Mouse (Mus musculus): Measurements from ENCODE around the gene Iars2.

Gene Iars2

DNA sequence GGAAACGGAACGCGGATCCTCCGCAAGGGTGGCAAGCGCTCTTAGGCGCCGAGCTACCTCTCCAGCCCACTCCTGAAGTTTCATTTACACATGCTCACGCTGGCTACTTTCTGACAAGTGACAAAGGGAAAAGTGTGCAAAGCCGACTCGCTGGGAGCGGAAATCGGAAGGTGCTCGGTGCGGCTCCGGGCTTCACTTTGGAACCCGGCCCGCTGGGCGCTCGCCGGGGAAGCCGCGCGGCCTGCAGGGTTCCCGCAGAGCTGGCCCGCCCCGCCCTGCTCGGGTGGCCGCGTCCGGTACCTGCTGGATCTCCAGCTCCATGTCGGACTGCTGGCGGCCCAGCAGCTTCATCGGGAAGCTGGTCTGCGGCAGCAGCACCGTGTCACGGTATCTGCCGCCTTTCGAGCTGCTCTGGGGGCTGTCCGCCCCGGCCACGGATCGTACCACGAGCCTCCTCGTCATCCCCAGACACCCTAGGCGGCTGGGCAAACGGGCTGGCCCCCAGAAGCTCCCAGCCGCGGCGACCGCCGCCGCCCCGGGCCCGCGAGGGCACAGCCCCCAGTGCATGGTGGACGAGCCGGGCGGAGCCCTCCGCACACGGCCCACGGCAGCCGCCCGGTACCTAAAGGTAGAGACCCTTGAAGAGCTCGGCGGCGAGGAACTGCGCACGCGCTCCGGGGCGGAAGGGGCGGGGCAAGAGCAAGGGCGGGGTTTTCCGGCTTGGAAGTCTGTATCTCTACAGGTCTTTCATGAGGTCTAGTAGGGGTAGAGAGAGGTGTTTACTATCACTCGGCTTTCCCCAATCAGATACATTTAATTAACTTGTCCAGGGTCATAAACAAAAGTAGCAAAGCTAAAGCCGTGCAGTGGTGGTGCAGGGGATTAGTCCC is at the start of gene Iars2:
Gene Iars2 (minus strand): TSS at position 676 of the 890 bp plus-strand sequence.
- in situ Hi-C loops (cut with MboI, MseI) = loop anchor here (10.0 kb wide), 1 partner anchor 124 kb away; the partner anchor contains the start of gene Rab3gap2

DNA sequence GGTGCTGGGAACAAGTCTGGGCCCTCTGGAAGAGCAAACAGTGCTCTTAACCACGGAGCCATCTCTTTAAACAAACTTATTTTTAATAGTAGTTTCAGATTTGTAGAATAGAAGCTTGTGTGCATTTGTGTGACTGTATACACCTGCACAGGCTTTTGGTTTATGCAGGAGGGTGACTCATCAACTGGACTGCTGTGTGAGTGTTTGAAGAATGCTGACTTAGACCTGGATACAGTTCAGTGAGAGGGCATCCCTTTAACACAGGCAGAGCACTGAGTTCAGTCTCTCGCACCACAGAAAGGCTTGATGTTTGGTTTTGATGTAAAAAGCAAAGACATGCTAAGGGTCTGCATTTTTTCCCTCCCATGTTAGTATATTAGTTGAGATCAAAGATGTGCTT is 48.2 kb upstream of the Iars2 start:
- in situ Hi-C loops (cut with MboI, MseI) = loop anchor here (5.0 kb wide), 1 partner anchor 35 kb away; no protein-coding TSS in a partner anchor

DNA sequence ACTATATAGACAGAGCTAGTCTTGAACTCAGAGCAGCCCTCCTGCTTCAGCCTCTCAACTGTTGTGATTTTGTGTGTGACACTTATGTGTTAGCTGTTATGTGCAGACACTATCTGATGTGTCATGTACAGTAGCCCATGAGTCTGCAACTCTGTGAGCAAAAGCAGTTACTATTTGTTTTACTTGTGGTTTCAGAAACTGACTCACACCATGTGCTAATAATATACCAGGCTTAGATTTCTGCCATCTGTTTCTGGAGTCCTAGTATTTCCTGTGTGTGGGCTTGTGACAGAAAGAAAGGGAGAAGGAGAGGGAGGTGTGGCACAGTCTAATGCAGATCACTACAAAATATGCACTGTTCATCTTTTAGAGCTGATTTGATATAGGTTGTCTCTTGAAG is 47.2 kb upstream of the Iars2 start:
- in situ Hi-C loops (cut with MboI, MseI) = loop anchor here (5.0 kb wide), 1 partner anchor 36 kb away; no protein-coding TSS in a partner anchor

DNA sequence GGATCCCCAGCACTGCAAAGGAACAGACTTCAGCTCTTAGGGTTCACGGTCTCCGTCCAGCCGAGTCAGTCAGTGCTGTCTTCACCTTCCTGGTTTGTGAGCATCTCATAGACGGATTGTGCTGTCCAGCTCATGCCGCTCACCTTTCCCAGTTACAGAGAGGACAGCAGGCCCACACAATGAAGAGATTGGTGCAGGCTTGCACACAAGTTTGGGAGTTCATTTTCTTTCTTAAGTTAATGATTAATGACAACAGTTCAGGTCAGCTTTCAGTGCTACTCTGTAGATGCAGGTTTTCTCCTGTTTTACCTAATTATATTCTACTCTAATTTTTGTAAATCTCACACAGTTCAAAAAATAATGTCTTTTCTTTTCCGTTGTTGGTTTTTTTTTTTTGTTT is 40.8 kb upstream of the Iars2 start:
- in situ Hi-C loops (cut with MboI, MseI) = no loop called here

DNA sequence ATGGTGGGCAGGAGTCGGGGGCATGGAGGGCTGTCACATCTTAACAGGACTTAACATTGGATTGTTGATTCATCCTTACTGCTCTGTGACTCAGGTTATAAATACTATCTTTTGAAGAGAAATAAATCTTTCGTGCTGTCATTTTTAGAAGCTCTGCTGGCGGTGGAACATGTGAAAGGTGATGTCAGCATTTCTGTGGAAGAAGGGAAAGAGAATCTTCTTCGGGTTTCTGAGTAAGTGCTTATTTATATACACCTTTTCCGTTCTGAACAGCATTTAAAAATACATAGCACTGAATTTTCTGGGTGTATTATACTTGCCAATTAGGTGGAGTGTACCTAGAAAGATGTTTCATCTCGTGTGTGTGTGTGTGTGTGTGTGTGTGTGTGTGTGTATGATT is 38.2 kb upstream of the Iars2 start:
- in situ Hi-C loops (cut with MboI, MseI) = no loop called here

DNA sequence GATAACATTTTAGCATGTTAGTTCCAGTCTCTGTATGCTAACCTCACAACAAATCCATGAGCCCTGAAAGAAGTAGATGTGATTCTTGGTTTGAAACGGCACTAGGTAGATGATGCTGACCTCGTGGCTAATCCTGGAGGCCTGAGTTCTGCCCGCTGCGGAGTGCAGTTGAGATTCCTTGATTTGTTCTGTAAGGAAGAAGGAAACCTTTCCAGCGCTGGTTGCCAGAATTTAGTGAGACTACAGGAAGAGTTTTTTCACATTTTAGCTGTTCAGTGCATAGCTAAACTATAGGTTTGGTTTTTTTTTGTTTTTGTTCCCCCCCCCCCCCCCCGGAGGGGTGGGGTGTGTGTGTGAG is 35.0 kb upstream of the Iars2 start:
- in situ Hi-C loops (cut with MboI, MseI) = no loop called here

DNA sequence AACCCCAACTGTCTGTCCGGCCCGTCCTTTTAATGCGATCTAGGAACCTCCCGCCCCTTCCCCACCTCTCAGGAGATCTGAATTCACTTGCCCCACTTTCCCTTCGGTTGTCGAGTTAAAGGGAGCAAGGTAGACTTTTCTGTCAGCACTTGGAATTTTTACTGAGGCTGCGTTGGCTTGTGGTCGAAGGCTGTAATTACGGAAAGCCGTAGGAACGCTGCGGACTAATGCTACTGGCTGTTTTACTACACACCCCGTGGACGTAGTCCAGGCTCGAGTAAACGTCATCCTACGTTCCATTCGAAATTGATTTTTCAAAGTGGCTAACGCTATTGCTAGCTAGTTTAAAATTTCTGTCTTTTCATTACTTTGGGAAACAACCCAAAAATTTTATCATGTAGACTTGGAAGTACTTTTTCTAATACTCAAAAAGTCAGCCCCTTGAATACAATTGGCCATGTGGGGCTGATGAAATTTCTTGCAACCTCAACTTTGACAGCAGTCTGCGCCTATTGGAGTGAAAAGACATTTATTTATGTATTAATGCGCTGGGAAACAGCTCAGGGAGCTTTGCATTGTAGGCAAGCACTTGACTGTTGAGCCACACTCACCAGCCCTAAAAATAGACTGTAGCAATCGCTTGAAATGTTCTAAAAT is 34.5 kb upstream of the Iars2 start:
- in situ Hi-C loops (cut with MboI, MseI) = no loop called here

DNA sequence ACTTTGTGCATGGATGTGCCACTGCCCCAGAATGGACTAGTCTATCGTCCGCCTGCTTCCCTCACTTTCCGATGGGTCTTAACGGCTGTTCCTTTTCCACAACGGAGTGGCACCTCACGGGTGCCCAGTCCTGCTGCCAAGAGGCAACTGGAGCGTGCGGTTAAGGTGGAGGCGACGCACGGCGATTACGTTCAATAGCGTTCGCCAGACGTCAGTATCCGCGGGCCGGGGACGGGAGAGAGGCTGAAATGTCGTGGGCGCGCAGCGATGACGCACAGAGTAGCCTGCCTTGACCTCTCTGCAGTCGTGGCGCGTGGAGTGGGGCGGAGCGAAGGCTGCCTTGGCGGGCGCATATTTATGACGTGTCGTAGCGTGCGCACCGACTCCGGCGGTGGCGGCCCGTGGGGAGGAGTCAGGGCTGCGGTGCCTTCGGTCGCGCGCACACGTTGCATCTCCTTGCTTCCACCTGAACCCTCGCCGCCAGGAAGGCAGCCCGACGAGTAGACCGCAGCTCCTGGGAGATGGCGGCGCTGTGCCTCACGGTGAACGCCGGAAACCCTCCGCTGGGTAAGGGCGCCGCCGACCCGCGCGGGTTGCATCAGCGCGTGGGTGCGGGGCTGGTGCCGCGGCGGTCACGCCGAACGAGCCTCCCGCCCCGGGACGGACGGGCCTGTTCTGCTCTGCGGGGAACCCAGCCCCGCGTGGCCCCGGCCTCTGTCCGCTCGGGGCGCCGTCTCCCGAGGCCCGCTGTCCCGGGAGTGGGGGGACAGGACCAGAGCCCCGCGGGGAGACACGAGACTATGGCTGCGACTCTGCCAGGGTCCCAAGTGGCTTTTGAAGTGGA is 33.7 kb upstream of the Iars2 start, which contains the start of gene Eprs:
Gene Eprs (plus strand): TSS at position 368 of the 844 bp plus-strand sequence.
- in situ Hi-C loops (cut with MboI, MseI) = no loop called here

DNA sequence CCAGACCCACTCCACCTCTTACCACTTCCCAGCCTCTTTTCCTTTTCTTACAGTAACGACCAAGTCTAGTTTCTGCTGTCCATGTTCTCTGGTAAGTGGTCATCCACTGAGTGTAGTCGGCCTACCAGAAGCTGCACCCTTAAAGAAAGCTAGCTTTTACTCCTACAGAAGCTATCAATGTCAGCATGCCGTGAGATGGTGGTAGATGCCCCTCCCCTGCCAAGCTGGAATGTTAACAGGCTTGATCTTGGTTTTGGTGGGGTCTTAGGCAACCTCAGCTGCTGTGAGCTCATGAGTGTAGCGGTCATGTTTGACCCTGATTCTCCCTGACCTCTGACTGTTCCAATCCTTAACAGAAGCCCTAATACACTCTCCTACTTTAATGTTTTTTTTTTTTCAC is 29.0 kb upstream of the Iars2 start:
- in situ Hi-C loops (cut with MboI, MseI) = no loop called here

DNA sequence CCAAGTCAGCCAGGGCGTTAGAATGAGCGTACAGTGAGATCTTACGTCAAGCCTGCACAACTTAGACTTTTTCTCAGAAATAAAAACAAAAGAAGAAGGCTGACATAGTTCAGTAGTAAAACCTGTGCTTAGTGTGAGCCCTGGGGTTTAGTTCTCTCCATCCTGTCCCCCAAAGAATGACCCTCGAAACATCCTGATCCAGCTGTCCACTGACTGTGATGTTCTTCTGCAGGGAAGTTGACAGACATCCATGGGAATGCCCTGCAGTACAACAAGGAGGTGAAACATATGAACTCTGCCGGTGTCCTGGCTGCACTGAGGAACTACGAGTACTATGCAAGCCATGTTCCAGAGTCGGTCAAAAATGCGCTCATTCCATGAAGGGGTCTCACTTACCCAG is 27.1 kb upstream of the Iars2 start:
- in situ Hi-C loops (cut with MboI, MseI) = no loop called here

DNA sequence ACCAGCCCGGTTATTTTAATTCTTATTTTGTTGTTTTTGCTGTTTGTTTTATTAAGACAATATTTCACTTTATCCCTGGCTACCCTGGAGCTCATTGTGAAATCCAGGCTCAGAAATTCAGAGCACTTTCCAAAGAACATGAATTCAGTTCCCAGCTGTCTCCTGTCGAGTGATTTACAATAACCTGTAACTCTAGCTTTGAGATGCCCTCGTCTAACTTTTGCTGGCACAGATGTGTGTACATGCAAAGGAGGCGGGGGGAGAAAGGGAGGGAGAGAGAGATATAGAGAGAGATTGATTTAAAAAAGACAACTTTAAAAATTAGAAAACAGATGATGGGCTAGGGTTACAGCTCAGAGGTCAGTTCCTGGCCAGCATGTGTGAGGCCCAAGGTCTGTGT is 25.5 kb upstream of the Iars2 start:
- in situ Hi-C loops (cut with MboI, MseI) = no loop called here

DNA sequence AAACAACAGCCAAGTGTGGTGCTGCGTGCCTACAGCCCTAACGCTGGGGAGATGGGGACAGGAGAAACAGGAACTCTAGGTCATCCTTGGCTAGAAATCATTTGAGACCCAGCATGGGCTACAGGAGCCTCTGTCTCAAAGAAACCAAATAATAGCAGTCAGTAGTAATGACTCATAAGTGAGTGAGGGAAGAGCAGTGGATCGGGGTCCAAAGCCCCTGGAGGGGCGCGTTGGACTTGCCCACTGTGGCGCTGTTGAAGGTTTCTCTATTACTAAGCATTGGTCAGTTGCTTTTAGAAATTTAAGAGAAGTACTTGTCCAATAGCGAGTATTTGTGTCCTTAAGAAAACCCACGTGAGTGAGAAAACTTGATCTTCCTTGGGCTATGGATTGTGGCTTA is 24.2 kb upstream of the Iars2 start:
- in situ Hi-C loops (cut with MboI, MseI) = no loop called here

DNA sequence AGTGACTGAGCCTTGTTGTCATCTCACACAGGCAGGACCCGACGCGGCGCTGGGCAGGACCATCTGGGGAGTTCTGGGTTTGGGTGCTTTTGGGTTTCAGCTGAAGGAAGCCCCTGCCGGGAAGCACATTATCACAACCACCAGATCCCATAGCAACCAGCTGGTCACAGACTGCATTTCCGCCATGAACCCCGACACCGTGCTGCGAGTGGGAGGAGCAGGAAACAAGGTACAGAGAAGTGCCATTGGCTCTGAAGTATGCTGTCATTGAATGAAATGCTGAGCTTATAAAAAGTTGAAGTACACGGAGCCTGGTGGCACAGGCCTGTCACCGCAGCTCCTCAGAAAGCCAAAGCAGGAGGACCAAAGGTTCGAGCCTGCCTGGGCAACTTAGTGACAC is 23.0 kb upstream of the Iars2 start:
- in situ Hi-C loops (cut with MboI, MseI) = no loop called here

DNA sequence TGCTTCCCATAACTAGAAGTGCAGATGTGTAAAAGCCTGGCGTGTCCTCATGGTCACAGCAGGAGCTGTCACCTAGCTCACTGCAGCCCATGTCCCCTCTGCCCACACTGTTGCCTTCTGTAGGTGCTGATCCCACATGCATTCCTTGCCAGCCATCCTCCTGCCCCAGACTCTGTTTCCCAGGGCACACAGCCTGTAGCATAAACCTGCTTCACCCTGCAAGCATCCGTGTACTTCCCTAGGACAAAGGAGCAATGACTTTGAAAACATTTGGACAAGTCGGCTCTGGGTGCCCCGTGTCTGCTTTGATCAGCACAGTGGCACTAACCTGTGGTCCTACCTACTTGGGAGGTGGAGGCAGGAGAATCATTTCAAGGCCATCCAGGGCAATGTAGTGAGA is 21.4 kb upstream of the Iars2 start:
- in situ Hi-C loops (cut with MboI, MseI) = no loop called here

DNA sequence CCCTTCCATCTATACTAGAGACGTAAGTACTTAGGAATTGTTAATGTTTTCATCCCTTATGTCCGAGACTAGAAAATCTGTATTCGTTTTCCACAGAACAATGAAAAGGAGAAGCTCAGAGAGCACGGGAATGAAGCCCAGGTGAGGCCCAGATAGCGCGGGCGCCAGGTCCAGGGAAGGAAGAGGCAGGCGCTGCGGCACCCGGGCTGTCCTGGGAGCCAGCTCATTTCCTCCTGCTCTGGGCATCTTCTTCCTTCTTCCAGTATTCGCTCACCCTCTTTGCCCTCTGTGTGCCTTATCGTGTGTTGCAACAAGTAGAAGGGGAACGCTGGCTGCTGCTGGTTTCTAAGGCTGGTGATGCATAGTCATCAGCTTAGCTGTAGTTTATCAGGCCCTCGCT is 20.5 kb upstream of the Iars2 start:
- in situ Hi-C loops (cut with MboI, MseI) = no loop called here

DNA sequence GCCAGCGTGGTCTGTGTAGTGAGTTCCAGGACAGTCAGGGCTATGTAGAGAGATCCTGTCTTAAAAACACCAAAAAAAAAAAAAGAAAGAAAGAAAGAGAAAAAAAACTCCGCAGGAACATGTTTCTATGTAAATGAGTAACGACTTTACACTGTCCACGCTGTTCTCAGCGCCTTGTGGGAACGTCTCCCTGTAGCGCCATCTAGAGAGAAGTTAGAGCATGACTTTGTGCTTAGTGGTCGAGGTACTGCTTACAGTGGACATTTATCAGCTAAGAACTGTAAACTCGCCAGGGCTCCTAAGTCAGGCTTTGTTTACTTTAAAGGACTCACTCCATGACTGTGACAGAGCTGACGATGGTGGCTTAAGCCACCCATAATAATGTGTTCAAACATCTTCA is 17.0 kb upstream of the Iars2 start:
- in situ Hi-C loops (cut with MboI, MseI) = no loop called here

DNA sequence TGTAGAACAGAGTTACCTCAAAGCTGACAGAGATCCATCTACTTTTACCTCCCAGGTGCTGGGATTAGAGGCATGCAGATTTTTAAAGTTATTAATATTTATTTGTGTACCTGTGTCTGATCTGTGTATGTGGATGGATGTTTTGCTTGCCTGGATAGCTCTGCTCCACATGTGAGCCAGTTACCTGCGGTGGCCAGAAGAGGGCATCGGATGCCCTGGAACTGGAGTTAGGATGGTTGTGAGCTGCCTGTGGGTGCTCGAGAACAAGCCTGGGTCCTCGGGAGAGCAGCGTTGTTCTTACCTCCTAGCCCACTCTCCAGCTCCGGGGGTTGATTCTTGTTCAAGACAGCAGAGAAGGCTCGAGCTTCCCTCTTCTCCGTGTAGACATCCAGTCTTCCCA is 14.2 kb upstream of the Iars2 start:
- in situ Hi-C loops (cut with MboI, MseI) = no loop called here

DNA sequence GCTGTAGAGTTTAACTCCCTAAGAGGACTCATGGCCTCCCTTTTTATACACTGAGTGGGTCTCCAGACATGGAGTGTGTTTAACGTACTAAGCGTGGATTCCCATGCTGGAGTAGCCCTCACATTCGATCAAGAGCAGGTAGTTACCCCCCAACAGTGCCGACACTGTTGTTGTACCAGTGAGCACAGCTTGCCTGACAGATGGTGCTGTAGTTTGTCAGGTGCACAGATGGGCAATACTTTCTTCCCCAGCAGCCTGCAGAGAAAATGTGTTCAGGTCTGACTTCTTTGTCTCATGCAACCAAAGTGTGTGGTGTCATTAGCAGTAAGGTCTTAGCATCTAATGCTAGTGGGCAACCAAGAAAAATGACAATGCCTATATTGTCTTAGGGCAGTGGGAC is 13.2 kb upstream of the Iars2 start:
- in situ Hi-C loops (cut with MboI, MseI) = no loop called here

DNA sequence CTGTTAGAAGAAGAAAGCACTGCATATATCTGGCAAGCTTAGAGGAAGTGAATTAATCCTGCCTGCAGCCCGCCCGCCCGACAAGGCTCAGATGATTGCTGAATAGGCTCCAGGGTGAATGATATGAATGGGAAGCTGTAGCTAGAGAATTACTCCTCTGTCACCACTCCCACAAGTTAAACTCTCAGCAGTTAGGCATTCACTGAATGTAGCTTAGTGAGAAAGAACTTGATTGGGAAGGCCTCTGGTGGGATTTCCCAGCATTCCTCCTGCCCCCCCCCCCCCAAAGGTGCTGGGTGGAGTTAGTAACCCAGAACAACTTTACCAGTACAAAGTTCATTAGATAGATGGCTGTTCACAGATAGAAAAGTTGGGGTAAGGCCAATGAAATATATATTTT is 7.3 kb upstream of the Iars2 start:
- in situ Hi-C loops (cut with MboI, MseI) = no loop called here

DNA sequence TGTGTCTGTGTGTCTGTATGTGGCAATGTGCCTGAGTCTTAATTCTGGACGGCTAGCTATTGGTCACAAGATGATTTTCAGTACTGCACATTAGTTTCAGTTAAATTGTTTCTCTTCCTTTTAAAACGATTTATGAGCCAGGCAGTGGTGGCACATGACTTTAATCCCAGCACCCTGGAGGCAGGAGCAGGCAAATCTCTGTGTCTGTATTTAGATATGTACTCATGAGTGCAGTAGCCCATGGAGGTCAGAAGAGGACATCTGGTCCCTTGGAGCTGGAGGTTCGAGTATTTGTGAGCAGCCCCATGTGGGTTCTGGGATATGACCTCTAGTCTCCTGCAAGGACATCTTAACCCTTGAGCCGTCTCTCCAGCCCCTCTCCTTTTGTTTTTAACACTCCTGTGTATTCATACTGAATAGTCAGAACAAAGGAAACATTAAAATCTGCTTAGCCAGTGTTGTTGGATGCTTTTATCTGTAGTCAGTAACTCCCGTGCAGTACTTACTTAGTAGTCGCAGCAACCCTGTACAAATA is 6.1 kb upstream of the Iars2 start:
- in situ Hi-C loops (cut with MboI, MseI) = no loop called here

DNA sequence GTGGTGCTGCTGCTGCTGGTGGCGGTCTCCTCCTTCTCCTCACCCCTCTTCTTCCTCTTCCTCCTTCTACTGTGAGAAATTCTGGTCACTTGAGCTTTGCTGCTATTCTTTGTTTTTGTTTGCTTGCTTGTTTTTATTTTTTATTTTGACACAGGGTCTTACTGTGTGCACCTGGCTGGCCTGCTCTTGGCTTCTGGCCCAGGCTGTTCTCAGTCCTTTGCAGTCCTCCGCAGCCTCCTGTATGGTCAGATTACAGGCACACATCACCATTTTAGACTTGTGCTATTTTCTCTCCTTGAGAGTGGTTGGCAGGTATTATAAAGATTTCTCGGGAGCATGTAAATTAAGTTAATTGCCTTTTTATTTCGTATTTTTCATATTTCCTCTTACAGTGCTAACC is 4.9 kb upstream of the Iars2 start:
- in situ Hi-C loops (cut with MboI, MseI) = no loop called here

DNA sequence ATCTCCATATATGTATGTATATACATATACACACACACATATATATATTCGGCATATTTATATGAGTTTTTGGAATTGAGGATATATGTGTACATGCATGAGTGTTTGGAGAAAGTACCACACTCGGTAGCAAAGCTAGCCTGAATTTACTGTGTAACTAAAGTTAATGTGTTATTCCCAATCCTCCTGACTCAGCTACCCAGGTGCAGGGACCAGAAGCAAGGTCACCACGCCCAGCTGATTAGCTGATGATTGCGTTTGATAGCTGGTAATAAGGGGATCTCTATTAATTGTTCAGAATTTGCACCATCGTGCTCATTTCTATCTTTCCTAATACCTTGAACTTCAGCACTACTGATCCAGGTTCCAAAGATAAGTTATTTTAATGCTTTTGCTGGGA is 4.5 kb upstream of the Iars2 start:
- in situ Hi-C loops (cut with MboI, MseI) = no loop called here

All from regulatory T cell (primary cell).